Comparison of ENCODE assay signal across 10 mouse cellular contexts in the genomic region with DNA sequence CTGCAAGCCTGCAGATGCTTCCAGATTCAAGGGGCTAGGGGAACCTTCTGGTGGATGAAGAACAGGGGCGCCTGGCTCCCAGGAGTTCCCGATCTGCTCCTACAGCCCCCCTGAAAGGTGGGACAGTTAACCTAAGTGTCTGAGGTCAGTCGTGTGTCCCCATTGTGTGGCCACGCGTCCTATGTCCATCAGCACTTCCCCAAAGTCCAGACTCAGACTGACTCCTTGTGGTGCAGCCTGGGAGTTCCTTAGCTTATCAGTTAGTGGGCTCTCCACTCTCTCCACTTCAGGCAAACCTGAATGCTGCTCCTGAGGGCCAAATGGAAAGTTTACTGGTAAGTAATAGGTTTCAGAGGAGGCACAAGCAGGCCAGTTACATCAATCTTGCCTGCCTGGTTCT. TPM values are rescaled to one million over a fixed set of nuclear protein-coding genes. Genes with fewer than 3 reads are reported as not detected.
DNase-seq lines count a peak whose midpoint lies in the region; ATAC-seq and TF ChIP-seq lines count a peak whose summit lies in the region.
"Had no signal": no experiment of that assay in that cellular context is flagged by ENCODE, and none has a peak within 500 bp of the region (broad histone marks: within the 10 kb centered on the region; RNA-seq: fewer than 3 reads in every experiment).

No protein-coding gene starts in this region.

- no peak overlapping the region for H3K4me3 ChIP-seq in kidney, adult 2 months (ENCODE audit: insufficient read depth, low read depth, low read length)
- no peak overlapping the region for H3K4me3 ChIP-seq in forebrain, embryonic 15.5 days
- H3K4me3 ChIP-seq in midbrain, embryonic 16.5 days (ENCODE audit: low read depth, low read length): no peak overlapping the region
- H3K4me3 ChIP-seq: limb, embryonic 15.5 days had no signal

- no peaks in the 10 kb centered on the region for H3K27me3 ChIP-seq in kidney, adult 2 months (replicated peaks; ENCODE audit: control insufficient read depth, insufficient read depth, low read length)
- H3K27me3 ChIP-seq in forebrain, embryonic 15.5 days: peaks cover 4% of the 10 kb centered on the region; the same call in 1 of the 2 replicates
- H3K27me3 ChIP-seq in midbrain, embryonic 16.5 days (ENCODE audit: control insufficient read depth, insufficient read depth, low read depth, low read length): no peaks in the 10 kb centered on the region; the same call in 1 of the 2 replicates

- no peak overlapping the region for H3K9ac ChIP-seq in forebrain, embryonic 15.5 days (replicated peaks)
- no peak overlapping the region for H3K9ac ChIP-seq in midbrain, embryonic 16.5 days (ENCODE audit: low read depth, low read length)
- H3K9ac ChIP-seq: limb, embryonic 15.5 days had no signal

- no peaks in the 10 kb centered on the region for H3K36me3 ChIP-seq in kidney, adult 2 months (ENCODE audit: control insufficient read depth, insufficient read depth, low read length)
- no peaks in the 10 kb centered on the region for H3K36me3 ChIP-seq in forebrain, embryonic 15.5 days
- no peaks in the 10 kb centered on the region for H3K36me3 ChIP-seq in midbrain, embryonic 16.5 days (ENCODE audit: control insufficient read depth, insufficient read depth, low read length)
- H3K36me3 ChIP-seq: limb, embryonic 15.5 days had no signal

- TF ChIP-seq POLR2A in kidney, adult 2 months (IDR thresholded peaks at IDR 0.05; ENCODE audit: low read depth, low read length): no peak
- no peak for TF ChIP-seq POLR2A in brain, embryonic 14.5 days (IDR thresholded peaks at IDR 0.05; ENCODE audit: borderline replicate concordance, extremely low read depth, insufficient read depth, insufficient read length, poor library complexity, severe bottlenecking)

- H3K27ac ChIP-seq in kidney, adult 2 months (ENCODE audit: insufficient read depth, low read depth, low read length): no peak overlapping the region
- H3K27ac ChIP-seq in forebrain, embryonic 15.5 days (replicated peaks): no peak overlapping the region
- no peak overlapping the region for H3K27ac ChIP-seq in midbrain, embryonic 16.5 days (ENCODE audit: low read length)
- H3K27ac ChIP-seq: limb, embryonic 15.5 days had no signal

- TF ChIP-seq CTCF in kidney, adult 2 months (conservative IDR thresholded peaks at IDR 0.05; ENCODE audit: insufficient read depth, insufficient read length, low read depth, low read length): peak; percentile 21; the same call in 1 of the 2 replicates
- TF ChIP-seq CTCF in brain, embryonic 14.5 days (IDR thresholded peaks at IDR 0.05; ENCODE audit: borderline replicate concordance, extremely low read depth, insufficient read depth, insufficient read length): peak; percentile 58

- no peaks in the 10 kb centered on the region for H3K9me3 ChIP-seq in forebrain, embryonic 15.5 days
- no peaks in the 10 kb centered on the region; the same call in 1 of the 2 replicates for H3K9me3 ChIP-seq in midbrain, embryonic 16.5 days (replicated peaks; ENCODE audit: control insufficient read depth, low read length, poor library complexity, severe bottlenecking)
- H3K9me3 ChIP-seq: limb, embryonic 15.5 days had no signal

- 13% methylated on average over 5 of the region's 5 CpGs for WGBS in kidney, adult 2 months
- WGBS in forebrain, embryonic 15.5 days: 14% methylated on average over 5 of the region's 5 CpGs
- WGBS in midbrain, embryonic 16.5 days: 11% methylated on average over 5 of the region's 5 CpGs

- peak; percentile 30; the same call in 1 of the 2 replicates for ATAC-seq in forebrain, embryonic 15.5 days (replicated peaks)
- peak; percentile 52; the same call in 1 of the 2 replicates for ATAC-seq in midbrain, embryonic 16.5 days
- no peak for ATAC-seq in inflammation-experienced regulatory T-cells, adult 6 months

- H3K4me2 ChIP-seq in forebrain, embryonic 15.5 days (replicated peaks): no peak overlapping the region
- H3K4me2 ChIP-seq in midbrain, embryonic 16.5 days (ENCODE audit: low read length): no peak overlapping the region
- H3K4me2 ChIP-seq: limb, embryonic 15.5 days had no signal

- no peaks in the 10 kb centered on the region; the same call in 1 of the 2 replicates for H3K4me1 ChIP-seq in kidney, adult 2 months (ENCODE audit: control insufficient read depth, insufficient read depth, low read length)
- peaks cover 30% of the 10 kb centered on the region for H3K4me1 ChIP-seq in forebrain, embryonic 15.5 days
- peaks cover 14% of the 10 kb centered on the region for H3K4me1 ChIP-seq in midbrain, embryonic 16.5 days (ENCODE audit: control insufficient read depth, insufficient read depth, low read length)

- DNase-seq in kidney, adult 2 months: no peak
- DNase-seq in kidney, adult 18-20 months: no peak
- DNase-seq in brain, embryonic 14.5 days (ENCODE audit: low read depth): peak; percentile 71
- DNase-seq in testis, postnatal 10 days (ENCODE audit: low spot score): no peak
- DNase-seq in spleen, postnatal 10 days (ENCODE audit: low spot score in 2 of 2): no peak
- DNase-seq: kidney, postnatal 25 days had no signal

RNA-seq across cellular contexts. Expression of gene Ascl1, which starts 8.8 kb away (rescaled TPM):
- polyA plus RNA-seq in kidney, adult 2 months (2012; rRNA removed): 0.14 and 0.15 TPM in 2 replicates
- 46.5 and 48.3 TPM in 2 replicates for polyA plus RNA-seq in brain, embryonic 14.5 days (2012; rRNA removed)
- 24.2 and 25.8 TPM in 2 replicates for polyA plus RNA-seq in forebrain, embryonic 15.5 days (2015; fragmentation: Nextera tagmentation; extraction: Ambion mirVana)
- 8.1 and 9.0 TPM in 2 replicates for polyA plus RNA-seq in midbrain, embryonic 16.5 days (2015; fragmentation: Nextera tagmentation; extraction: Ambion mirVana)
- polyA plus RNA-seq in inflammation-experienced regulatory T-cells, adult 6 months (2017; shearing (Covaris generic)): not detected

RNA-seq across cellular contexts. Expression of gene Pah, which starts 19.3 kb away (rescaled TPM):
- 737 and 835 TPM in 2 replicates for polyA plus RNA-seq in kidney, adult 2 months (2012; rRNA removed)
- not detected in 2 replicates for polyA plus RNA-seq in brain, embryonic 14.5 days (2012; rRNA removed)
- not detected in 2 replicates for polyA plus RNA-seq in forebrain, embryonic 15.5 days (2015; fragmentation: Nextera tagmentation; extraction: Ambion mirVana)
- polyA plus RNA-seq in midbrain, embryonic 16.5 days (2015; fragmentation: Nextera tagmentation; extraction: Ambion mirVana): 0.16 TPM in 1 of 2 replicates, not detected in the other
- not detected for polyA plus RNA-seq in inflammation-experienced regulatory T-cells, adult 6 months (2017; shearing (Covaris generic))
- polyA plus RNA-seq: limb, embryonic 15.5 days had no signal

Comparison
In these comparisons a context has a peak if more than half of its experiments do, and no peak if none do; other contexts are left out.
1. RNA of gene Pah, which starts 19.3 kb away (polyA plus RNA-seq): 737 to 835 TPM in kidney, adult 2 months; 0.16 TPM in midbrain, embryonic 16.5 days, not detected in brain, embryonic 14.5 days, not detected in forebrain, embryonic 15.5 days and not detected in inflammation-experienced regulatory T-cells, adult 6 months; every median in the first group is over 100 times any median in the second.